Mouse (Mus musculus): ENCODE measurements at regions not wholly inside any gene's neighbourhood (a gene's known extent, or its start where the extent isn't known, plus 50 kb on each side); places are given as distances from the start of the nearest gene placed in this dataset.
"Not testable (repeated sequence)": the region's sequence is repeated elsewhere in the genome, so short reads cannot be mapped to it uniquely, and the experiment has no call there.

DNA sequence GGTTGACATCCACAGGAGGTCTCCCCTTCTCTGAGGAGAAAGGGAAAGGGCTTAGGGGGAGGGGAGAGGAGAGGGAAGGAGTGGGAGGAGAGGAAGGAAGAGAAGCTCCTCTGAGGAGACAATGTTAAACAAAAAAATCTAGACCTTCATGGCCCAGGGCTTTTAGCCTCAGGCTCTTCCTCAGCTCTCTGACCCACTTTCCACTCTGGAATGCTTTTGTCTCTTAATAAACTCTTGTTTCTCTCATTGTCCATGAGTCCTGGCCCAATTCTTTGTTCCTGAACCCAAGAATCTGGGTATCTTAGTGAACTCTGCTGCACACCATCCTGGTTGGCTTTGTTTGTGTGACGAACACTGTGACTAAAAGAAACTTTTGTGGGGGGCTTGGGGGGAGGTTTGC, 325.0 kb downstream of the Eipr1 start:
- no peak for ATAC-seq (ENCODE audit: low FRiP score)
- H3K27me3 ChIP-seq (ENCODE audit: insufficient read depth, low read length): no peaks in the 10 kb centered on the region
- no peak overlapping the region for H3K27ac ChIP-seq (ENCODE audit: low read depth, low read length)
- no peaks in the 10 kb centered on the region for H3K4me1 ChIP-seq (ENCODE audit: insufficient read depth, low read length)
- no peaks in the 10 kb centered on the region for H3K9me3 ChIP-seq (ENCODE audit: low read length)
- WGBS: 85% methylated on average over 1 of the region's 1 CpGs
- no peak for DNase-seq (ENCODE audit: low spot score)
- no peak for TF ChIP-seq CTCF (IDR thresholded peaks at IDR 0.05)
- no peak overlapping the region for H3K4me3 ChIP-seq (ENCODE audit: low read depth, low read length)
- no peaks in the 10 kb centered on the region for H3K36me3 ChIP-seq (ENCODE audit: insufficient read depth, low read length)
- no peak overlapping the region for H3K9ac ChIP-seq (replicated peaks; ENCODE audit: low read length, poor library complexity, severe bottlenecking)
- no peak overlapping the region for H3K4me2 ChIP-seq (ENCODE audit: low read depth, low read length, poor library complexity, severe bottlenecking)

DNA sequence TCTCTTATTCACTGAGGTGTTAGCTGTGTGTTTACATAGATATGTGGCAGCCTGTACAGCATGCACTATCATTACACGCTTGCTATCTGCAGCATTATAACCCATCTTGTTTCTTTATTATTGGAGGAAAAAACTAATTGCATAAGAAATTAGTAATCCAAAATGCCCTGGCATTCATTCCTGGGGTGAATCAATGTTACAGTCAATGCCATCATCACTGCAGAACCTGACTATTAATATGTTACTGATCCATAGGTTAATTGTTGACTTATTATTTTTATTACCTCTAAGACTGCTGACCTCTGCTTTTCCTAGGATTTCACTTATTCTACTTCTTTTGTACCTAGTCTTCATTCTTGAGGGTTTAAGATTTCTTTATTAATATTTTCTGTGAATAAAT, 327.4 kb downstream of the Eipr1 start:
- ATAC-seq (ENCODE audit: low FRiP score) (no peak), DNase-seq (ENCODE audit: low spot score) (no peak)
- no peak for TF ChIP-seq CTCF (IDR thresholded peaks at IDR 0.05)
- Histone ChIP-seq H3K36me3 (ENCODE audit: insufficient read depth, low read length) (no peaks in the 10 kb centered on the region), H3K4me3 (ENCODE audit: low read depth, low read length) (no peak overlapping the region), H3K9ac (replicated peaks; ENCODE audit: low read length, poor library complexity, severe bottlenecking) (no peak overlapping the region), H3K4me2 (ENCODE audit: low read depth, low read length, poor library complexity, severe bottlenecking) (no peak overlapping the region), H3K27ac (ENCODE audit: low read depth, low read length) (no peak overlapping the region), H3K4me1 (ENCODE audit: insufficient read depth, low read length) (no peaks in the 10 kb centered on the region), H3K27me3 (ENCODE audit: insufficient read depth, low read length) (no peaks in the 10 kb centered on the region), H3K9me3 (ENCODE audit: low read length) (no peaks in the 10 kb centered on the region)
- 90% methylated on average over 1 of the region's 1 CpGs for WGBS

DNA sequence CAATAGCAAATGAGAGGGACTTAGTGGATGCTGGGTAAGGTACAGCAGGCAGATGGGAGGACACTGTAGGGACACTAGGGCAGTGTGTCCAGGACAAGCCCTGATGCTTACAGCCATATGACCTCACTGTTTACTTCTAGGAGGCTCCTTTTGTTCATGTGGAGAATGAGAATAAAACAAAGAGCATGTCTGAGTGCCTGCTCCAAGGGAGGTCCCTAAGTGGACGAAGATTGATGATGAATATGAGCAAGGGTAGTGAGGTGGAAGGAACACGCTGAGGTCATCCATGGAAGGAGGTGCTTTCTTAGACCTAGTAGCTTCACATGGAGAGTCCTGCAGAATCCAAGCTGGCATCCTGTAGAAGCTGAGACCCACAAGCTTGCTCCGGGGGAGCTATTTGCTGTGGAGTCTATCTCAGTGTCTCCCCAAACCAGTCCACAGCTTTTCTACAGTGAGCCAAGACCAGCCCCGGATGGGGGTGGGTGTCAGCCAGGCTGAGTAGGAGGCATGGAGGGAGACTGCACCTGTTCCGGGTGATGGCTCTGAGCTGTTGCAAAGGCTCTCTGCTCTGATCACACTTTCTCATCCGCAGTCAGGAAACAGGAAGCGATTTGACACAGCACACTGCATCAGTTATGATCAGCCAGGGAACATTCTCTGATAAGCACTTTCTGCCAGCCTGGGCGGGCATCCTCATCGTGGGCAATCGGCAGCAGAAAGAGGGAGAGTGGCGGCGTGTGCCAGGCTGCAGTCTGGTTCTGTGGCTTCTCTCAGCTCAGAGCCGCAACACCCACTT, 332.0 kb downstream of the Eipr1 start:
- peak; percentile 52 for DNase-seq (ENCODE audit: low spot score)

DNA sequence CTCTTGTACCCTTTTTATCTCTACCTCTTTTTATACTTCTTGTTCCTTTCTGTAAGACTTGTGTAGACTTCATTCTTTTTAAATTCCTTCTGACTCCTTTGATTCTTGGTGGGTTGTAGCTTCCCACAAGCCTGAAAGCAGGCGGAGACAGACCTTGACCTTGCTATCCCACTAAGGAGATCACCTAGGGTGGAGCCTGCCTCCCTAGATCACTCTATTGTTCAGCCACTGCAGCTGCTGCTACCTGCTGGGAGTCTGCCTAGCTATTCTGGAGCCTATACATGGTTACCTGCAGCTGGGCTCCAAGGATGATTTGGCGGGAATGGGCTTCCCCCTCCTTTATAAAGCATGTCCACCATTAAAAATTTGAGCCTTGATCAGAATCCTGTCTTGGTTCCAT, 335.6 kb downstream of the Eipr1 start:
- H3K9ac ChIP-seq (replicated peaks; ENCODE audit: low read length, poor library complexity, severe bottlenecking): not testable (repeated sequence)
- WGBS: 72% methylated on average over 2 of the region's 2 CpGs

More for the DNA sequence above, 332.0 kb downstream of the Eipr1 start:
- no peaks in the 10 kb centered on the region for H3K27me3 ChIP-seq (ENCODE audit: insufficient read depth, low read length)
- H3K27ac ChIP-seq (ENCODE audit: low read depth, low read length): peak overlapping the region; percentile 39
- H3K36me3 ChIP-seq (ENCODE audit: insufficient read depth, low read length): no peaks in the 10 kb centered on the region
- TF ChIP-seq CTCF (IDR thresholded peaks at IDR 0.05): no peak
- no peaks in the 10 kb centered on the region for H3K9me3 ChIP-seq (ENCODE audit: low read length)
- no peak overlapping the region for H3K4me3 ChIP-seq (ENCODE audit: low read depth, low read length)
- no peaks in the 10 kb centered on the region for H3K4me1 ChIP-seq (ENCODE audit: insufficient read depth, low read length)
- H3K9ac ChIP-seq (replicated peaks; ENCODE audit: low read length, poor library complexity, severe bottlenecking): 0 out of 2 replicates have a peak overlapping the region, but pooled peaks have one; percentile 2
- 63% methylated on average over 13 of the region's 13 CpGs for WGBS
- 0 out of 2 replicates have a peak, but pooled peaks have one; percentile 16 for ATAC-seq (ENCODE audit: low FRiP score)
- no peak overlapping the region for H3K4me2 ChIP-seq (ENCODE audit: low read depth, low read length, poor library complexity, severe bottlenecking)

DNA sequence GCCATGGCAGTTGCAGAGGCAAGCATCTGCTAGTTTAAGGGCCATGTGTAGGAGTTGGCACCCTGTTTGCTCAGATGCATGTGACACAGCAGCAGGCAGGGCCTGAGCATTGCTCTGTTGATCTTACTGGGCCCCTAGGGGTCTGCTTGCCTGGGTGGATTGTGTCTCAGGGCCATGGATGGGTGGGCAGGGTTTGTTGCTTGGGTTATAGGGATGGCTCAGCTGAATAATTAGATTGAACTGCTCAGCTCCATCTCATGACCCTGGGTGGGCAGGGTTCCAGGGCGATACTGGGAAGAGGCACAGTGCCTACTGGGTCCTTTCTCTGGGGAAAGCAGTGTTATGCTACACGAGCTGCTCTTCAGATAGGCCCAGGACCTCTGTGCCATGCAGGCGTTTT, 338.0 kb downstream of the Eipr1 start:
- no peak; the same call in 1 of the 2 replicates for ATAC-seq (ENCODE audit: low FRiP score)

More for the DNA sequence above, 335.6 kb downstream of the Eipr1 start:
- H3K36me3 ChIP-seq (ENCODE audit: insufficient read depth, low read length); H3K27me3 ChIP-seq (ENCODE audit: insufficient read depth, low read length); H3K9me3 ChIP-seq (ENCODE audit: low read length); H3K4me2 ChIP-seq (ENCODE audit: low read depth, low read length, poor library complexity, severe bottlenecking); H3K27ac ChIP-seq (ENCODE audit: low read depth, low read length); H3K4me3 ChIP-seq (ENCODE audit: low read depth, low read length); H3K4me1 ChIP-seq (ENCODE audit: insufficient read depth, low read length); ATAC-seq (ENCODE audit: low FRiP score); DNase-seq (ENCODE audit: low spot score): not testable (repeated sequence)

DNA sequence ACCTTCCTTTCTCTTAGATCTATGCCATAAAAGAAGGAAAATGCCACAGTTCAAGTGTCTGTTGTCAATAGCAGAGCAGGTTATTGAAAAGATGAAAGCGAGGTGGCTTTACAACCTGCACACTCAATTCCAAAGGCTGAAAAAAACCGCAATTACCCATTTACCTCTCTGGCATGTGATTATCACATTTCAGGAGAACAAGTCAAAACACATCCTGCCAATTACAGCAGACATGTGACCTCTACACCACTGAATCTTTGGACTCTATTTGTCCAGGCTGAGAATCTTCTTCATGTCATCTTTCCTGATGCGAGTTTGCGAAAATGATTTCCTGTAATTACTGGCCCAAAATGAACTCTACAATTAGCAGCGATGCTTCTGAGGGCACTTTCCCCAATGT, 338.8 kb downstream of the Eipr1 start:
- no peak overlapping the region for H3K27ac ChIP-seq (ENCODE audit: low read depth, low read length)
- no peak for DNase-seq (ENCODE audit: low spot score)

More for the DNA sequence above, 338.0 kb downstream of the Eipr1 start:
- Histone ChIP-seq H3K27ac (ENCODE audit: low read depth, low read length) (no peak overlapping the region), H3K9me3 (ENCODE audit: low read length) (no peaks in the 10 kb centered on the region), H3K4me2 (ENCODE audit: low read depth, low read length, poor library complexity, severe bottlenecking) (no peak overlapping the region), H3K4me3 (ENCODE audit: low read depth, low read length) (no peak overlapping the region), H3K36me3 (ENCODE audit: insufficient read depth, low read length) (no peaks in the 10 kb centered on the region), H3K9ac (replicated peaks; ENCODE audit: low read length, poor library complexity, severe bottlenecking) (no peak overlapping the region), H3K27me3 (ENCODE audit: insufficient read depth, low read length) (no peaks in the 10 kb centered on the region), H3K4me1 (ENCODE audit: insufficient read depth, low read length) (peaks cover 5% of the 10 kb centered on the region; the same call in 1 of the 2 replicates)
- no peak for TF ChIP-seq CTCF (IDR thresholded peaks at IDR 0.05)
- 63% methylated on average over 3 of the region's 3 CpGs for WGBS
- DNase-seq (ENCODE audit: low spot score): no peak

More for the DNA sequence above, 338.8 kb downstream of the Eipr1 start:
- WGBS: 80% methylated on average over 5 of the region's 5 CpGs
- Histone ChIP-seq H3K4me1 (ENCODE audit: insufficient read depth, low read length) (peaks cover 5% of the 10 kb centered on the region; the same call in 1 of the 2 replicates), H3K4me3 (ENCODE audit: low read depth, low read length) (no peak overlapping the region), H3K36me3 (ENCODE audit: insufficient read depth, low read length) (no peaks in the 10 kb centered on the region), H3K4me2 (ENCODE audit: low read depth, low read length, poor library complexity, severe bottlenecking) (no peak overlapping the region), H3K9me3 (ENCODE audit: low read length) (no peaks in the 10 kb centered on the region), H3K9ac (replicated peaks; ENCODE audit: low read length, poor library complexity, severe bottlenecking) (no peak overlapping the region), H3K27me3 (ENCODE audit: insufficient read depth, low read length) (no peaks in the 10 kb centered on the region)
- no peak for ATAC-seq (ENCODE audit: low FRiP score)
- no peak for TF ChIP-seq CTCF (IDR thresholded peaks at IDR 0.05)

Measured in midbrain, postnatal 0 days (tissue).